Mouse (Mus musculus) lung, adult 2 months (tissue): ENCODE measurements around the gene Hfe2.

Experiments
- CTCF ChIP-seq: fragments of 200-500 bp; IDR thresholded peaks from 2 replicates; pipeline ENCODE4 v1.5.1; 2011; ENCODE audit warnings: mild to moderate bottlenecking, low read length, control low read depth; ENCODE audit not compliant: insufficient read depth
- POLR2A ChIP-seq: fragments of 200-500 bp; IDR thresholded peaks from 2 replicates; pipeline ENCODE4 v1.6.1; 2011; ENCODE audit warnings: low read depth, mild to moderate bottlenecking, control low read depth, low read length, borderline replicate concordance; ENCODE audit errors: extremely low read depth

- TF ChIP-seq CTCF (no peak), POLR2A (no peak)
These were observed 7.1 kb downstream of the Hfe2 start for GRCm38 (mm10) chr3:96532050-96532449.
